Mouse (Mus musculus) midbrain, embryonic 16.5 days (tissue): ENCODE measurements at regions not wholly inside any gene's neighbourhood (a gene's known extent, or its start where the extent isn't known, plus 50 kb on each side); places are given as distances from the start of the nearest gene placed in this dataset.

Experiments
- ATAC-seq: fragments of 200-750 bp; cut with Nextera tagmentation; 2 replicates; pipeline ENCODE4 v1.8.0; 2017; ENCODE audit warnings: moderate TSS enrichment
- H3K27ac ChIP-seq: fragments of 300-500 bp; sonication (generic); 2 replicates; pipeline ENCODE4 v1.5.1; 2014; ENCODE audit warnings: mild to moderate bottlenecking, low read length, mixed read lengths
- H3K27me3 ChIP-seq: fragments of 300-500 bp; sonication (generic); 2 replicates; pipeline ENCODE4 v1.6.1; 2014; ENCODE audit warnings: low read depth, low read length, mixed read lengths; ENCODE audit not compliant: control insufficient read depth, insufficient read depth
- H3K36me3 ChIP-seq: fragments of 300-500 bp; sonication (generic); 2 replicates; pipeline ENCODE4 v1.6.1; 2014; ENCODE audit warnings: mild to moderate bottlenecking, low read length, moderate library complexity, mixed read lengths; ENCODE audit not compliant: control insufficient read depth, insufficient read depth
- H3K4me1 ChIP-seq: fragments of 300-500 bp; sonication (generic); 2 replicates; pipeline ENCODE4 v1.6.1; 2014; ENCODE audit warnings: mild to moderate bottlenecking, low read length, mixed read lengths; ENCODE audit not compliant: control insufficient read depth, insufficient read depth
- H3K4me2 ChIP-seq: fragments of 300-500 bp; sonication (generic); 2 replicates; pipeline ENCODE4 v1.6.1; 2014; ENCODE audit warnings: mild to moderate bottlenecking, low read length, mixed read lengths
- H3K4me3 ChIP-seq: fragments of 300-500 bp; sonication (generic); 2 replicates; pipeline ENCODE4 v1.5.1; 2014; ENCODE audit warnings: low read depth, mild to moderate bottlenecking, low read length, moderate library complexity, mixed read lengths
- H3K9ac ChIP-seq: fragments of 300-500 bp; sonication (generic); 2 replicates; pipeline ENCODE4 v1.6.1; 2014; ENCODE audit warnings: low read depth, low read length, mixed read lengths
- H3K9me3 ChIP-seq: fragments of 300-500 bp; sonication (generic); replicated peaks from 2 replicates; pipeline ENCODE4 v1.6.1; 2014; ENCODE audit warnings: mild to moderate bottlenecking, low read length, mixed read lengths; ENCODE audit not compliant: control insufficient read depth, poor library complexity, severe bottlenecking
- WGBS: fragments of 180-500 bp; shearing (Covaris S2); extraction: QIAGEN DNeasy Blood & Tissue Kit; methylation state at CpG from one replicate; pipeline ENCODE4 v1.1.7; 2014; 5-methylcytosine and 5-hydroxymethylcytosine counted together

DNA sequence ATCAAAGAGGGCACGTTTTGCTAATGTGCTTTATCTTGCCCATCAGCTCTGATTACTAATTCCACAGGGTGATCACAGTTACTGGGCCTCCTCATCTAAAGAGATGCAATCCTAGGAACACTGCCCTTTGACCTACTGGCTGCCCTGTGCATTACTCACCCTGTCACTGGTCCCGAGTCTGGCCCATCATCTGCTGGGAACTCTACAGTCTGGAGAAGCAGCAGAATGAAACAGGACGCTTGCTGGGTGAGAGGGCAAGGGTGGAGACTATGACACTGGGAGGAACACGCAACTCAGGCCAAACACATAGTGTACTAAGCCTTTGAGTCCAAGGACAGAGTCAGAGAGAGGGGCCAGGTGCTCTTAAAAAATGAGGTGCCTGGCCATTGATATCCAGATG lies 263.8 kb downstream of the Ets1 start:
- no peak overlapping the region for H3K4me2 ChIP-seq
- no peak overlapping the region for H3K4me3 ChIP-seq
- no peaks in the 10 kb centered on the region for H3K4me1 ChIP-seq
- no peak overlapping the region for H3K27ac ChIP-seq
- H3K9me3 ChIP-seq = no peaks in the 10 kb centered on the region
- H3K9ac ChIP-seq = no peak overlapping the region
- no peaks in the 10 kb centered on the region for H3K36me3 ChIP-seq
- ATAC-seq = no peak
- 53% methylated on average over 4 of the region's 4 CpGs for WGBS
- no peaks in the 10 kb centered on the region for H3K27me3 ChIP-seq

GRCm38 (mm10) chr9:32901287-32901686 lies 265.3 kb downstream of the Ets1 start:
- Histone ChIP-seq H3K4me2 (no peak overlapping the region), H3K36me3 (no peaks in the 10 kb centered on the region), H3K4me1 (no peaks in the 10 kb centered on the region), H3K9me3 (no peaks in the 10 kb centered on the region), H3K27ac (no peak overlapping the region), H3K9ac (no peak overlapping the region), H3K4me3 (no peak overlapping the region), H3K27me3 (no peaks in the 10 kb centered on the region)
- no peak for ATAC-seq
- 44% methylated on average over 4 of the region's 4 CpGs for WGBS

DNA sequence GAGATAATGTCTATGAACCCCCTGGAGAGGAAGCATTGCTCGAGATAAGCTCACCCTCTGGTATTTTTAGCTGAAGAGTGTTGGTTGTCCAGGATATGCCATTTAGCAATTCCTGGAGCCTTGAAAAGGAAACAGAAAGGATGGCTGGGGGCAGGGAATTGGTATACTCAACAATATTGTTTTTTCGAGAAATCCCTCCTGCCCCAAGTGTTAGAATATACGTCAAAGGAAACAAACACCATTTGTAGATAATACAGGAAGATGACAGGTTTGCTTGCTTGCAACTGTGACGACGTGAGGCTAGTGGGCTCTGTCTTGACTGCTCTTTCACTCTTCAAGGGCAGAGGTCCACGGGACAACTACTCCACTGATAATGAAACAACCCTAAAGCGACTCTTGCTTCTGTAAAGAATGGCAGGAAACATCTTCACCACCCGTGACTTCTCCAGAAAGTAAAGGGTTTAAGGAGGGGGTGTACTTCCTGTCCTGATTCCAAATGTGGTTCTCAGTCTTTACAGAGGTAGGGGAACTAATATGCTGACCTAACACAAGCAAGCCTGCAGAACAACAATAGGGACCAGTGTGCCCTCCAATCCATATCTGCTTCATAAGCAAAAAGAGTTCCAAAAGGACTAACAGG lies 270.3 kb downstream of the Ets1 start:
- no peaks in the 10 kb centered on the region for H3K27me3 ChIP-seq
- no peak overlapping the region for H3K9ac ChIP-seq
- H3K4me2 ChIP-seq = no peak overlapping the region
- no peak for ATAC-seq
- no peaks in the 10 kb centered on the region for H3K4me1 ChIP-seq
- no peaks in the 10 kb centered on the region for H3K9me3 ChIP-seq
- no peak overlapping the region for H3K4me3 ChIP-seq
- H3K27ac ChIP-seq = no peak overlapping the region
- 79% methylated on average over 8 of the region's 8 CpGs for WGBS
- H3K36me3 ChIP-seq = no peaks in the 10 kb centered on the region

DNA sequence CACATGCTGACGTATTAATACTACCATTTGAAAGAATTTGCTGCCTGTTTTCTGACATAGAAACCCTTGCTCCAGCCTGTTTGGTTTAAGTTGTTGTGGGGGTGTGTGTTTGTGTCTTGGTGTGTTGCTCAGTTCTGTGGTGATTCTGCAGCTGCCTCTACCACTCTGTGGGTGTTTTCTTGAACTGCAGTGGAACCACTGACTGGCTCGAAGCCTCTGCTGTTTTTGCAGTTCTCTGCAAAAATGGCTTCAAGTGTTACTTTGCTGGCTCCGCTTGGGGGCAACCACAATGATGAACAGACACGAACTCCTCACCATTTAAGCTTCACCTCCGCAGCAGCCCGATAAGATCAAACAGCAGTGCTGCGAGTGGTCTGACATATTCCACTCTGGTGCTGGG lies 274.6 kb downstream of the Ets1 start:
- no peak overlapping the region for H3K4me3 ChIP-seq
- 85% methylated on average over 7 of the region's 7 CpGs for WGBS
- H3K27me3 ChIP-seq = no peaks in the 10 kb centered on the region

GRCm38 (mm10) chr9:32915633-32916032 lies 279.6 kb downstream of the Ets1 start:
- H3K27ac ChIP-seq = no peak overlapping the region
- H3K4me1 ChIP-seq = no peaks in the 10 kb centered on the region
- no peaks in the 10 kb centered on the region for H3K27me3 ChIP-seq
- H3K36me3 ChIP-seq = no peaks in the 10 kb centered on the region
- ATAC-seq = no peak
- H3K9ac ChIP-seq = no peak overlapping the region
- H3K9me3 ChIP-seq = no peaks in the 10 kb centered on the region
- no peak overlapping the region for H3K4me2 ChIP-seq
- 92% methylated on average over 3 of the region's 3 CpGs for WGBS
- no peak overlapping the region for H3K4me3 ChIP-seq

More for the DNA sequence above, 274.6 kb downstream of the Ets1 start:
- no peak overlapping the region for H3K9ac ChIP-seq
- H3K9me3 ChIP-seq = no peaks in the 10 kb centered on the region
- H3K27ac ChIP-seq = no peak overlapping the region
- H3K4me1 ChIP-seq = no peaks in the 10 kb centered on the region
- no peaks in the 10 kb centered on the region for H3K36me3 ChIP-seq
- ATAC-seq = no peak
- H3K4me2 ChIP-seq = no peak overlapping the region

- no peaks in the 10 kb centered on the region for H3K4me1 ChIP-seq
- H3K27me3 ChIP-seq = no peaks in the 10 kb centered on the region
- WGBS = 90% methylated on average over 3 of the region's 3 CpGs
- no peak overlapping the region for H3K4me3 ChIP-seq
- H3K4me2 ChIP-seq = no peak overlapping the region
- no peak for ATAC-seq
- H3K36me3 ChIP-seq = no peaks in the 10 kb centered on the region
- H3K9ac ChIP-seq = no peak overlapping the region
- no peaks in the 10 kb centered on the region for H3K9me3 ChIP-seq
- no peak overlapping the region for H3K27ac ChIP-seq
Observed at GRCm38 (mm10) chr9:32916731-32917130, 280.7 kb downstream of the Ets1 start.

GRCm38 (mm10) chr9:32923925-32924324 lies 287.9 kb downstream of the Ets1 start:
- H3K27ac ChIP-seq = no peak overlapping the region
- H3K4me2 ChIP-seq = no peak overlapping the region
- no peaks in the 10 kb centered on the region for H3K27me3 ChIP-seq
- ATAC-seq = no peak
- H3K4me1 ChIP-seq = no peaks in the 10 kb centered on the region
- no peaks in the 10 kb centered on the region for H3K36me3 ChIP-seq
- no peak overlapping the region for H3K9ac ChIP-seq
- no peak overlapping the region for H3K4me3 ChIP-seq
- H3K9me3 ChIP-seq = no peaks in the 10 kb centered on the region

DNA sequence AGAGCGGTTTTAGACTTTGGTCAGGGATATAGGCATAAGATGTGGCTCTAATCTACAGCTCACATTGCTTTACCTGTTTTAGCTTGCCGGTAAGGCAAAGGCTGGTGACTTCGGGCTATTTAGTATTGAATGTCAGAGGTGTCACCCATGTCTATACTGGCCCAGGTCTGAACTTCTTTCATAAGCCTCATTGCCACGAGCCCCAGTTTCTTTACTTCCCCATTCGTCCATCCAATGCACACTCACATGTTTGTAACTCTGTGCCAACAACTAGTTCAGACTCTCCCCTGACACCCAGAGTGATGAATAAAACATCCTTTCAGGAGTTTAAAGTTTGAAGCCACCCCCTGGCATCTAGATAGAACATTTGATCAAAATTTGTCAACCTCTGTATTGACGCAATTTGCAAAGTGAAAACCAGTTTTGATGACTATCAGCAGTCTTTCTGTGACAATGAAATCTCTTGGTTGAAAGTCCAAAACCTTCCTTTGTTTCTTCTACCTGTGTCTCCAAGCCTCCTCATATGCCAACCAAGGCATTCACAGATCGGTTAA lies 288.4 kb downstream of the Ets1 start:
- Histone ChIP-seq H3K36me3 (no peaks in the 10 kb centered on the region), H3K4me2 (no peak overlapping the region), H3K27ac (no peak overlapping the region), H3K27me3 (no peaks in the 10 kb centered on the region), H3K9me3 (no peaks in the 10 kb centered on the region), H3K9ac (no peak overlapping the region), H3K4me3 (no peak overlapping the region), H3K4me1 (no peaks in the 10 kb centered on the region)
- WGBS = 94% methylated on average over 7 of the region's 7 CpGs
- ATAC-seq = no peak

GRCm38 (mm10) chr9:32925036-32925435 lies 289.0 kb downstream of the Ets1 start:
- Histone ChIP-seq H3K9me3 (no peaks in the 10 kb centered on the region), H3K9ac (no peak overlapping the region), H3K4me2 (no peak overlapping the region), H3K27ac (no peak overlapping the region), H3K4me1 (no peaks in the 10 kb centered on the region), H3K36me3 (no peaks in the 10 kb centered on the region), H3K4me3 (no peak overlapping the region), H3K27me3 (no peaks in the 10 kb centered on the region)
- no peak for ATAC-seq
- WGBS = 88% methylated on average over 6 of the region's 6 CpGs
